Mouse (Mus musculus) adrenal gland, adult 8-10 months (tissue): ENCODE results near the gene Zfp59. TPM values are rescaled to one million over a fixed set of nuclear protein-coding genes. Genes with fewer than 3 reads are reported as not detected.
"Not testable (repeated sequence)": the region's sequence is repeated elsewhere in the genome, so short reads cannot be mapped to it uniquely, and the experiment has no call there.

Experiments used
- DNase-seq: peaks from one replicate; pipeline ENCODE4 v3.0.0; 2022
- total RNA-seq, 4 experiments: library from RNA; stranded (reverse); gene quantifications; 2 replicates each; pipeline ENCODE4 v1.2.4; 2022

The Zfp59 gene
- 1 to 10 TPM; 3.5 to 5.8 (median 4.2) TPM for total RNA-seq

GRCm38 (mm10) chr7:27838323-27839249, at the start of gene Zfp59:
Zfp59 (plus strand) TSS chr7:27838607.
- peak; percentile 87 for DNase-seq

- DNase-seq: no peak
These were observed 49.1 kb upstream of the Zfp59 start for GRCm38 (mm10) chr7:27789306-27789705.

- DNase-seq: not testable (repeated sequence)
These were observed 44.5 kb upstream of the Zfp59 start for GRCm38 (mm10) chr7:27793865-27794264.

GRCm38 (mm10) chr7:27794566-27794965, 43.8 kb upstream of the Zfp59 start:
- DNase-seq: no peak

- DNase-seq: no peak
These were observed 40.2 kb upstream of the Zfp59 start for GRCm38 (mm10) chr7:27797906-27798811.

GRCm38 (mm10) chr7:27801137-27801536, 37.3 kb upstream of the Zfp59 start:
- no peak for DNase-seq

- no peak for DNase-seq
These were observed 35.4 kb upstream of the Zfp59 start for GRCm38 (mm10) chr7:27802986-27803385.

- DNase-seq: peak; percentile 76
These were observed 33.9 kb upstream of the Zfp59 start for GRCm38 (mm10) chr7:27804297-27805030.

GRCm38 (mm10) chr7:27806896-27807295, 31.5 kb upstream of the Zfp59 start, which contains the start of gene Zfp626:
Zfp626 (plus strand) TSS chr7:27807196.
- not testable (repeated sequence) for DNase-seq

GRCm38 (mm10) chr7:27807305-27807704, 31.1 kb upstream of the Zfp59 start:
- DNase-seq: not testable (repeated sequence)

- no peak for DNase-seq
These were observed 19.8 kb upstream of the Zfp59 start for GRCm38 (mm10) chr7:27818526-27819110.

GRCm38 (mm10) chr7:27822611-27823010, 15.8 kb upstream of the Zfp59 start:
- DNase-seq: no peak

GRCm38 (mm10) chr7:27834131-27834530, 4.3 kb upstream of the Zfp59 start:
- no peak for DNase-seq

- DNase-seq: no peak
These were observed 511 bp upstream of the Zfp59 start for GRCm38 (mm10) chr7:27837896-27838295.

- no peak for DNase-seq
These were observed 1.2 kb downstream of the Zfp59 start for GRCm38 (mm10) chr7:27839596-27839995.

GRCm38 (mm10) chr7:27840104-27840503, 1.7 kb downstream of the Zfp59 start:
- DNase-seq: no peak

GRCm38 (mm10) chr7:27857227-27857626, 18.8 kb downstream of the Zfp59 start, which contains the start of gene Zfp607a:
Zfp607a (plus strand) TSS chr7:27857527.
- DNase-seq: no peak

GRCm38 (mm10) chr7:27859301-27860251, 21.2 kb downstream of the Zfp59 start:
- DNase-seq: no peak

- peak; percentile 79 for DNase-seq
These were observed 22.2 kb downstream of the Zfp59 start for GRCm38 (mm10) chr7:27860396-27861235.

- not testable (repeated sequence) for DNase-seq
These were observed 24.2 kb downstream of the Zfp59 start for GRCm38 (mm10) chr7:27862578-27862977.
